Mouse (Mus musculus) embryo, embryonic 9.5 days (tissue): ENCODE measurements around the gene Hes1.

ENCODE experiments used
- DNase-seq: peaks from one replicate; pipeline ENCODE4 v3.0.0-alpha.2; 2017; ENCODE audit errors: extremely low spot score

Hes1 gene

DNA sequence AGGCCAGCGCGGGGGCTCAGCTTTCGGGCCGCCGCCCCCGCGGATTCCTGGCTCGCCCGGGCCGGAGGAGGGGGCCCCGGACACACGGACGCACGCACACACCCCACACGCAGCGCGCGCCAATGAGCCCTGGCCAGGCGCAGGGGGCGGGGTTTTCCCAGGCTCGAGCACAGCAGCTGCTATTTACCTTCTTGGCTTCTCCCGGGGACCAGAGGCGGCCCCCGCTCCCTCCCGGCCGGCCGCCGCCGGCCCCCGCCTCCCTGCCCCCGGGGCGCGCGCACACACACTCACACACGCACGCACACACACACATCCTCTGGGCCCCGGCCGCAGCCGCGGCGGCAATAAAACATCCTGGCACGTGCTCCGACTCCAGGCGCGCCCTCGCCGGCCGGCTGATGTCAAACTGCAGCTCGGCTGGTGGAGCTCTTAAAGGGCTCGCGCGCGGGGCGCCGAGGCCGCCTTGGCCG is at the start of gene Hes1:
TSS of gene Hes1 (plus strand) at position 401 of the 470 bp plus-strand sequence.
- peak; percentile 96 for DNase-seq

DNA sequence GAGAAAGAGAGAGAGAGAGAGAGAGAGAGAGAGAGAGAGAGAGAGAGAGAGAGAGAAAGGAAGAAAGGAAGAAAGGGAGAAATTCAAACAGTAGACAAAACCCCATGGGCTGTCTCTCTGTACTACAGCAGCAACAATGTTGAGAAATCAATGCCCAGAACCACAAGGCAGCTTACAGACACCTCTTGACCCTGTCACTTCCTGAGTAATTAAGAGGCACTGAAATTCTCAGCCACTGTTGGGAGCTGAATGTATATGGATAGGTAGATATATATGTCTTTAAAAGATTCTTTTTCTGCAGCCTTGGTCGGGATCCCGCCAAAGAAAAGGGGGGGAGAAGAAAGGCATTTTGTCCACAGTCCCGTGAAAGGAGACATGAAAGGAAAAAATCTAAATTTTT is 48.1 kb upstream of the Hes1 start:
- DNase-seq = no peak

DNA sequence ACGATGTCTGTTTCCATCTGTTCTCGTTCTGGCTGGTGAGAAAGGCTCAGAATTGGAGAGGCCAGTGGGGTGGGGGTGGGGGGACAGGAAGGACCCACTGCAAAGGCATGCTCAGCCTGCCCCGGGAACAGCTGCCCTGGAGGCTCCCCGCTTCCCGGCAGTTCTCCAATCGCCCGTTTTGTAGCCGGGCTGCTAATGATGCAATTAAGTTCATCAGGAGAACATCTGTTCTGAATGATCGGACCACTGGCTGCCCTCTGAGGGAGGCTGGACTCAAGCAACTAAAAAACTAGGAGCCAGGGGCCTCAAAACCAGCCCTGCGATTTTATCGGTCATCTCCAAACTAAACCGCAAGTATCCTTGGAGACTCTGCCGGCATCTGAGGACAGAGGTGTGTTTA is 44.1 kb upstream of the Hes1 start:
- DNase-seq = peak; percentile 56

DNA sequence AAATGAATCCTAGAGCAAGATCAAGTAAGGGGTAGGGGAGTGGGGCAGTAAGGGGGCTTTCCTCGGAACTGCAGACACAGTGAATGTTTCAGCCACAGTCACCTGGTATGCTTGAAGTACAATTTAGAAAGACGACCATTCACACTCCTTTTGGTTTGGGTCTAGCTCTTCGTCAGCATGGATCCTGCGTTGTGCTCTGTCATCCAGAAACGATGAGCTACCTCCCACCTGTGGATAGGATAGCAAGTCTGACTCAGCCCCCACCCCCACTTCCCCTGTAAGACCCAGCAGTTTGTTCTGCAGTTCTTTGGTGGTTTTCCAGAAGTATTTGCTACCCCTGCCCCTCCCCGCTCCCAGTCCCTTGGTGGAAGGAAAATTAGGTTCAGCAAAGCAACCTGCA is 41.8 kb upstream of the Hes1 start:
- DNase-seq = no peak

DNA sequence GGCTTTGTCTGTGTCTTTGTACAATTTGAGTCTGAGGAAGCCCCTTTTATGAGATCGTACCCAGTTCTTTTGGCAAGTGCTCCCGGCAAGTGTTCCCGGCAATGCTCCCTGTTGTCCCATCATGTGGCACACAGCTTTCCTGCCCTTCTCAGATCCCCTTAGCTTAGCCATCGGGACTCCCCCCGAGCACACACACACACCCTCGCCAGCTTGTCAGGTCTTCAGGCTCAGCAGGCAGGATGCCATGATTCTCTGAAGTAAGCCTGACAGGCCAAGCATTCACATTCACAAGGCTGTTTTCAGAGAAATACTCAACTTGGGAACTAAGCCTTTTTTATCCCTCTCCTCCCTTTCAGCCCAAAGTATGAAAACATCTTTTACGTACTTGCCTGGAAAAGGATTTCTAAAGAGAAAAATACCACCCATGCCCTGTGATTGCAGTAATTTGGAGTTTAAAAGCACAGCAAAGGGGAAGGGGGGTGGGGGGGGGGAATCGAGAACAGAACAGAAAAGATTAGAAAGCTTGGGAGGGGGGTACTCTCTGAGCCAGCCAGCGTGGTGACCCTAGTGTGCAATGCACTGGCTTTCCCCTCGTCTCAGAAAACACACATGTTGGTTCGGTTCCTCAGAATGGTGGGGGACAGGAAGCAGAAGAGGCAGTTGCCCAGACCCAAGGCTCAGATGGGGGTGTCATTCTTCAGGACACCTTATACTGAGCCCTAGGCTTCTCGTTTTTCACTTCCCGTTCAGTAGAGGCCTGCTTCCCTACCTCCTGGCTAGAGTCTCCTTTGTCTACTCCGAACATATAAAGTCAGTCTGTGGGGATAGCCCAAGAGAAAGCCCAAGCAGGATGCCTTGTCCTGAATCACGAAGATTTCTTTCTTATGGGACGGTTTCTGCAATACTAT is 41.0 kb upstream of the Hes1 start:
- DNase-seq = no peak

DNA sequence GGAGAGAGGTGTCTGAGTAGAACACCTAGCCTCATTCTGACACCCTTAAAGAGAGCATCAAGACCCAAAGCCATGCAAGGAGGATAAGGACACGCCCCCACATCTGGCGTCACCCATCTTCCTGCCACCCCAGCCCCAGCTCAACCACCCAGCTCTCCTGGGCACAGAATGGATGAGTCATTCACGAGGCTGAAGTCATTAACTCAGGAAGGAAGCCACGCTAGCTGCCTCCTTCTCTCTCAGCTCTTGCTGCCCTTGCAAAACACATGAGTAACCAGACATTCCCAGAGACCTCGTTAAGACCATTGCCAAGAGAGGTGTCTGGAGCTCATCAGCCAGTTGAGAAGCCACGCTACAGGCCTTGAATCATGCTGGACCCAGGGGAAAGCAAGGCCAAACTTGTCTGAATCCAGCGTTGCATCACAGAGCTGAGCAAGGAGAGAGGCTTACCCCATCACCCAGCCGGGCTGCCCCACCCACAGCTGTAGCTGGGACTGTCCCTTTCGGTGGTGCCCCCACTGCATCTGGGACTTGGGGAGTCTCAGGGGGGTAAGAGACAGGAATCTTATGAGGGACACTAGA is 39.4 kb upstream of the Hes1 start:
- DNase-seq = no peak

DNA sequence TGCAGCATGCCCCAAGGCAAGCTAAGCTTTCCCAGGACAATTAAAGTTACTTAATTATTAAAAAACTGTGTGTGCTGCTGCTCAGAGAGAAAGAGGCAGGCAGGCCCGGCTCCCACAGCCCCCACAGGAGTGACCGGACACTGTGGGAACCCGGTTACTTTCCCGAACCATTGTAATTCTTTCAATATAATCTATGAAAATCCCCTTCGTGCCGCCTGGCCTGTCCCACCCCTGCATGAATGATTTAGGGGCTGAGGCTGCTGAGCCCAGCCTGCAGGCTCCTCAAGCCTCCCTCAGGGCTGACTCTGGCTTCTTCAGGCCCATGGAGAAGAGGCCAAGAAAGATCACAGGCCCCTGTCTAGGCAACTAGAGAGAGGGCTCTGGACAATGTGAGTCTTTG is 36.0 kb upstream of the Hes1 start:
- no peak for DNase-seq

DNA sequence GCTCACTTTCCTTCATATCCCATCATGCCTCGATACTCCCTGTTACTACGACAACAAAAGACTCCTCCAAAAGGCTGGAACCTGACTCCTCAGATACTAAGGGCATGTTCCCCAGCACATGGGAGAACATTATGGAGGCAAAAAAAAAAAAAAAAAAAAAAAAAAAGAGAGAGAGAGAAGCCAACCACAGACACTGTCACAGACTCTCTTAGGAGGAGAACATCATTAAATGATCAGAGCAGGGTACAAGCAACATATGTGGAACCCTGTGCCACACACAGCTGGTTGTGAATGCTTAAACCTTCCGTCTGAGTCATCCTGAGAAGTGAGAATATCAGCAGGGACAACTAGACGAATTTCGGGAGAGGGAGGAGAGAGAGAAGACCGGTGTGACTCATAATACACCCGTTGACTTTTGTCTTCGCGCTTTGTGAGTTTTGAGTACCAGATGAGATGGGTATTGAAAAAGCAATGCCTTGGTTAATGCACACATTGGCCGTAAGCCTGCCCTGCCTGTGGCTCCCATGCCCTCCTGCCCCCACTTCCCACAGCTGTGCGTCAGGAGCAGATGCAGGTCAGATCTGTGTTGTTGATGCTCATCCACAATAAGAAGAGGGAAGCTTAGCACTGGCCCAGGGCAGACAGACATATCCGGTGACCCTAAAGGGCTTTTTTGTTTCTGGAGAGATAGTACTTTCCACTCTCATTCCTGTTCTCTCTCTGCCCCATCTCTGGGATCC is 34.8 kb upstream of the Hes1 start:
- DNase-seq = no peak

DNA sequence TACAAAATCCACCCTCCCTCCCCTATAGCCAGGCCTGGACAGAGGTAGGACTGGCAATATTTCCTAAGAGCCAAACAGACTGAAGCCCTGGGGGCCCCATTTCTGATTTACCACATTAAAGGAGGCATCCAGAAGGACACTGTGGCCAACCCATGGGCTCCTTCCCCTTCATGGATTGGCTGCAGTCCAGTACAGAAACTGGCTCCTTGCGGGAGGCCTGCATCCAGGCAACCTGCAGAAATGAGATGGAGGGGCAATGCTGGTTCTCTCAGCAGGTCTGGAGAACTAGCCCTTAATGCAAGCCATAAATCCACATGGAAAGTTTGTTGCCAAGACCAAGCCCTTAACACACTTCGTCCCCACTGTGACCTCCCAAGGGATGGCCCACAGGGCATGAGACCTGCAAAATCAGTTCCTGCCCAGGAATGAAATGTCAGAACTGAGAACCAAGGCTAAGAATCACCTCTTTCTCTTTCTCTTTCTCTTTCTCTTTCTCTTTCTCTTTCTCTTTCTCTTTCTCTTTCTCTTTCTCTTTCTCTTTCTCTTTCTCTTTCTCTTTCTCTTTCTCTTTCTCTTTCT is 31.8 kb upstream of the Hes1 start:
- DNase-seq = no peak

DNA sequence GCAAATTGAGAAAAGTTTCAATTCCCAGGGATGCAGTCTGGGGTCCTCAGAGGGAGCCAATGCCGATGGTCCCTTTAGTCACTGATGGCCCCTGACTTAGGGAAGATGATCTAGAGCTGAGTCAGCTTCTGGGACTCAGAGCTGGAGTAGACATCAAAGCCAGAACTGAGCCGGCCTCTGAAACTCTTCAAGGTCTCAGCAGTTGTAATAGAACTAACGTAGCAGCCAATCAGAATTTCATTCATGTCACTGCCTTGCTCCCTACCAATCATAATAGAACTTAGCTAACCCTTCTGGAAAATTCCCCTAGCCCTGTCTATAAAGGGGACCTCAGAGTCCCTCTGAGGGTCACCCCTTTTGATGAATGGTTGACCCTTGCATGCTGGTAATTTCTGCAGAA is 30.8 kb upstream of the Hes1 start:
- no peak for DNase-seq

DNA sequence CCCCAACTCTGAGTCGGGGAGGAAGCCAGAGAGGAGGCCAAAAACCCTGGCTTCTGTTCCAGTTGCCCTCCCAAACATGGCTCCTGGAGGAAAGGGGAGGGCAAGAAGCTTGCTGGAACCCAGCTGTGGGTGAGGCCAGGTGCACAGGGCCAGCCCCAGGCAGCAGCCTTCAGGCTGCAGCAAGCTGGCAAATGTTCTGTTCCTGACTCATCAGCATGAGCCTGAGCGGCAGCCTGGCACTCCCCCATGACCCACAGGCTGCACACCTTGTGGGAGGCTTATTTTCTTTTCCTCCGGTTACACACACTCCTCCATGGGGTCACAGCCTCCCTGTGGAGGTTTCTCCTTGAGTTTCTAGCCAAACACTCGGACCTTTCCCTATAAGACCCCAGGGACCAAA is 30.2 kb upstream of the Hes1 start:
- DNase-seq = no peak

DNA sequence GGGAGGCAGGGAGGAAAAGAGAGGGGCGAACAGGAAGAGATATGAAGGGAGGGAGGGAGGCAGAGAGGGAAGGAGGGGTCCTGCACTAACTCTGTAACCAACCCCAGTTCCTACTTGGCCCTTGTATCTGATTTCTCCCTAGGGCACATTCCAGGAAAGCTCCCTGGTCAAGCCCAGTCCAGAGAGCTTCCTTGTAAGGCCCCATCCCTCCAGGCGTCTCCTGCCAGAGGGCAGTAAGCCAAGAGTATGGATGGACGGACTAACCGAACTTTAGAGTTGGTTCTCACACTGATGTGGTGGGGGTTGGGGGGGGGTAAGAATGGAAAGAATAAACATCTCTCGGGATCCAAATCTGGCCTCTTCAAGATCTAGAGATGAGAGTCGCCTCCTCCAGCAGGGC is 29.7 kb upstream of the Hes1 start:
- no peak for DNase-seq

DNA sequence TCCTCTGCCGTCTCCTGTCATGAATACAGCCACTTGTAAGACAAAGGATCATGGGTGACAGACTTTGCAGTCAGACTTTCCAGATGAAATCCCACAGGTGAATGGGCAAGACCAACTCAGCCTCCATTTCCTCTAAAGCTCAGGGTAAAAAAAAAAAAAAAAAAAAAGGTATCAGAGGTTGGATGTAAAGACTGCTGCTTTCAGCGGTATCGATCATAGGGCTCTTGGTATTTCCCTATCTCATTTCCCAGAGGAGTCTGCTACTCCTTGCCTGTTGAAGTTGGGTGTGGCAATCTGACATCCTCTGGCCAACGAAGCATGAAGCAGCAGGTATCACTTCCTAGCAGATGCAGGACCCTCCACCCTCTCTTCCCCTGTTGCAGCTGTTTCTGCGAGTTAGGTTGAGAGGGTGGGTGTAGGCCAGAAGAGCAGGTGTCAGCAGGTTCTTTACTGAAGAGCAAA is 29.2 kb upstream of the Hes1 start:
- DNase-seq = no peak

DNA sequence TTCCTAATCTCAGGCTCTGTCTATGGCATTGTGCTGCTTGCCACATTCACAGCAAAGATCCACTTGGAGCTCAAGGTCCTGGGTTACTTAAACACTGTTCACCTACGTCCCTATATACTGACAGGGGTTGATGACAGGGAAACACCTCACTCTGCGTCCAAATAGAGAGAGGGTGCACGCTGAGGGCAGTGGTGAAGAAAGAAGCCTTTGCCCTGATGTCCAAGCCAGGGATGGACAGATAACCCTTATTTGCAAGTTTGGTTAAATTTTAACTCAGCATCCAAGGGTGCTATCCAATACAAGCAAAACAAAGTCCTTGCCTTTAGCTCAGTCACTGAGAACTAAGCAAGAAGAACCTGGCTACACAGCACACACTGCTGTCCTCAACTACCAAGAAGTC is 28.1 kb upstream of the Hes1 start:
- no peak for DNase-seq

DNA sequence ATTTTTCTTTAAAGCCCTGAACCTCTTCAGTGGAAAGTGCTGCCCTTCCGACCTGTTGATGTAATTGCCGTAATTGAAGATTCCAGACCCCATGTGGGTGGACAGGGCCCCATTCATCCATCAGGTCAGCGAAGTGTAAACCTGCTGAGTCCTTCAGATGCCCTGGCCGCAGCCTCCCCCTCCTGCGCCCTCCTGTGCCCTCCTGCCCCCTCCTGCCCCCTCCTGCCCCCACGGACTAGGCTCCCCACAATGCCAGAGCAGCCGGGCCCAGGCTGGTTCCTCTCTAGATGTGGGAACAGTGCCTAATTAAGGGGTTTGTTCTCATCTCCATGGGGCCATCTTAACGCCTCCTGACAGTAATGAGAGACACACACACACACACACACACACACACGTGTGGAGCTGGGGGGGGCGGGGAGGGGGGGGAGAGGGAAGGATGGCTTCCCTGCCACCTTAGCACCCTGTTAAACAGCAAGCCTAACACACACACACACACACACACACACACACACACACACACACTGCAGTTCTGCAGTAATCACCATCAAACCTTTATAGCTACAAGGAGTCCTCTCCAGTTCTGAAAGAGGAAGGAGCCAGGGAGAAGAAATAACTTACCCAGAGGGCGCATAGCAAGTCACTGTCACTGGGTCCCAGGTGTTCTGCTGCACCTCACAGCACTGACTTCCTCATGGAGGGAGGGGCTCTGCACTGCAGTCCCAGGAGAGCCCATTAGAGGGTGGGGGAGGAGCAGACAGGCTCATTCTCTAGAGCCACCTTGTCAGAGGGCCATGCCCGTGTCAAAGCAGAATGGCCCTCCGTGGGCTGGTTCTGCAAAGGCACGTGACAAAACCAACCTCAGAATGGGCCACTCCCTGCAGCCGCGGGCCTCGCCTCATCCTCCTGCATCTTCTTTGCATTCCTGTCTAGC is 25.3 kb upstream of the Hes1 start:
- no peak for DNase-seq

DNA sequence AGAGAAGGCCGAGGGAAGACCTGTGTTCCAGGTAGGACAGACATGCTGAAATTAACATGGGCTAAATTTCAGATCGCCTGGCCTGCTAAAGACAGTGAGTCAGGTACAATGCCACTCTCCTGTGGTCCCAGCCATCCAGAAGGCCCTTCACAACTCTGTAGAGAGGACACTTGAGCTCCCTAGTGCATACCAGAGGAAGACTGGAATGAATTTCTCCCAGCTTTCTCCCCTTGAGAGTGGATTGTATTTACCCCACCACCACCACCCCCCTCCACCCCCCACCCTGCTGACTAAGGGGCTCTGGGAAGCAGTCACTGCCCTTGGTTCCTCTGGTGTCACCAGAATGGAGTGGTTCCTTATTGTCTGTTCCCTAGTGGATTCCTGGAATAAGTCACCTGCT is 24.3 kb upstream of the Hes1 start:
- no peak for DNase-seq

DNA sequence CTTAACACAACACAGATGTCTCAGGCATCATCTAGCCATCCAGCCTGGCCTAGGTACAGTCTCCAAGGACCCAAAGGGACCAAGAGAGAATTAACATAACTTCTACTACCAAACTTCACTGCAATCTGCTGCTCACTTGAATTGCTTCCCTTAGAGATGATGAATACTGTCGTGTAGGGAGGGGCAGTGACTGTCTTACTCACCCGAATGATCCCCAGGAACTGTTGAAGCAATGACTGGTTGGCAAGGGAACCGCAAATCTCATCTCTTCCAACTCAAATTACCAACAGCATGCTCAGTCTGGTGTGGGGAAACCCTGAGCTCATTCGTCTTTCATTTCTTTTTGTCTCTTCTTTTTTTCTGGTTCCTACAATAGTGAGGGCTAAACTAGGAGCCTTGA is 21.3 kb upstream of the Hes1 start:
- DNase-seq = no peak

DNA sequence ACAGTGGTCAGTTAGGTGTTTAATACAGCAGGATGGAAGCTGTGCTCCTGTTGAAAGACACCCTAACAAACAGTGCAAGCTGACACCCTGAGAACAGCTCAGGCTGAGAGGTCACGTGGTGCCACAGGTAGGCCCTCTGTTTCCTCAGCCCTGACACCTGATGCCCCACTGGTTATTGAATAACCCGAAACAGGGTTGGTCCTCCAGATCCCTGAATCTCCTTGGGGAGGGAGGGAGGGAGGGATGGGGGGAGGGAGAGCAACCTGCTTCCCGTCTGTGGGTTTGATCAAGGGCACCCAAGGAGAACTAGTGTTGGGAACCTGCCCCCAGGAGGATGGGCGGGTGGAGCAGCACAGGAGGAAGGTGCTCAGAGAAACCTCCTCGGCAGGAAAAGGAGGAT is 18.6 kb upstream of the Hes1 start:
- no peak for DNase-seq

DNA sequence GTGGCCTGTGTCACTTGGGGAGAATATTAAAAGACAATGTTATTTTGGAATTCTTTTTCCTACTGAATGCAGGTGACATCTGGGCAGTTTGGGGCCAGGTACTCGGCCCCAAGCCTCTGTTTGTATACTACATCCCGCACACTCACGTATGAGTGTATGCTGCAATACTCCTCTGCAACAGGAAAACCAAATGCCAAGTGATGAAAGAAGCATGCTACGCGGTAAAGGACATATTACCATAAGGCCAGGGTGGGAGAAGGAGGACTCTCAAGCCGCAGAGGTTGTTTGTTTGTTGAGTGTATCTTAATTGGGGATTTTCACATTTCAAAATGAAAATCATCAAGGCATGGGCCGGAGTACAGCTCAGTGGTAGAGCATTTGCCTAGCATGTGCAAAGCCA is 17.2 kb upstream of the Hes1 start:
- DNase-seq = no peak

DNA sequence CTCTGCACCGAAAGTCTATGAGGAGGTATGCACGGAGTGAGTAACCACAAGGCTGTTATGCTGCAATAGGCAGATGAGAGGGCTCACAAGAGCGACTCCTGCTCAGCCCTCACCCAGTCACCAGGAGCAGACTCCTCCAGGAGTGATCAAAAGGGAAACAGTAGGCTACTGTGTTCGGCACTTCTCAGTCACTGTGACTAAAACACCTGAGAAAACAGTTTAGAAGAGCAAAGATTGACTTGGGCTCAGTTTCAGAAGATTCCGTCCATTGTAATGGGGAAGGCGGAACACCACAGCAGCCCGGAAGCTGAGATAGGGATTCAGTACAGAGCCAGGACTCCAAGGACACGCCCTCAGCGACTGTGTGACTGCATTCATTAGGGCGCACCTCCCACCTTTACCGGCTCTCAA is 16.8 kb upstream of the Hes1 start:
- DNase-seq = no peak
